Mouse (Mus musculus) forebrain, embryonic 11.5 days (tissue): ENCODE measurements around the gene Bcl7a. TPM values are rescaled to one million over a fixed set of nuclear protein-coding genes. Genes with fewer than 3 reads are reported as not detected.

Source experiments
- ATAC-seq: fragments of 200-750 bp; cut with Nextera tagmentation; replicated peaks from 2 replicates; pipeline ENCODE4 v1.8.0; 2017; ENCODE audit warnings: moderate TSS enrichment; ENCODE audit not compliant: low FRiP score
- DNase-seq: peaks from one replicate; pipeline ENCODE4 v3.0.0-alpha.2; 2017; ENCODE audit warnings: low spot score
- H3K27ac ChIP-seq: fragments of 300-500 bp; sonication (generic); 2 replicates; pipeline ENCODE4 v1.5.1; 2014; ENCODE audit warnings: low read depth, low read length
- H3K27me3 ChIP-seq: fragments of 300-500 bp; sonication (generic); 2 replicates; pipeline ENCODE4 v1.6.1; 2014; ENCODE audit warnings: mild to moderate bottlenecking, low read length, mixed read lengths; ENCODE audit not compliant: control insufficient read depth, insufficient read depth
- H3K36me3 ChIP-seq: fragments of 300-500 bp; sonication (generic); 2 replicates; pipeline ENCODE4 v1.6.1; 2014; ENCODE audit warnings: mild to moderate bottlenecking, low read length, moderate library complexity, mixed read lengths; ENCODE audit not compliant: control insufficient read depth, insufficient read depth
- H3K4me1 ChIP-seq: fragments of 300-500 bp; sonication (generic); replicated peaks from 2 replicates; pipeline ENCODE4 v1.6.1; 2014; ENCODE audit warnings: low read length, mixed read lengths; ENCODE audit not compliant: control insufficient read depth, insufficient read depth
- H3K4me2 ChIP-seq: fragments of 300-500 bp; sonication (generic); 2 replicates; pipeline ENCODE4 v1.6.1; 2014; ENCODE audit warnings: low read depth, mild to moderate bottlenecking, low read length, moderate library complexity, mixed read lengths; ENCODE audit not compliant: severe bottlenecking
- H3K4me3 ChIP-seq: fragments of 300-500 bp; sonication (generic); 2 replicates; pipeline ENCODE4 v1.5.1; 2014; ENCODE audit warnings: low read depth, low read length
- H3K9ac ChIP-seq: fragments of 300-500 bp; sonication (generic); 2 replicates; pipeline ENCODE4 v1.6.1; 2014; ENCODE audit warnings: low read length
- H3K9me3 ChIP-seq: fragments of 300-500 bp; sonication (generic); 2 replicates; pipeline ENCODE4 v1.6.1; 2016; ENCODE audit warnings: low read length, mixed read lengths; ENCODE audit not compliant: control insufficient read depth
- WGBS: fragments of 180-500 bp; shearing (Covaris S2); extraction: QIAGEN DNeasy Blood & Tissue Kit; methylation state at CpG from one replicate; pipeline ENCODE4 v1.1.7; 2014; 5-methylcytosine and 5-hydroxymethylcytosine counted together
- polyA plus RNA-seq: library from polyadenylated mRNA; unstranded; fragments of >200 nt; fragmentation: Nextera tagmentation; extraction: Ambion mirVana; gene quantifications from 2 replicates; pipeline ENCODE4 v1.2.1, GENCODE M21; 2014

Gene Bcl7a
- polyA plus RNA-seq, 1 experiment from 2014 or later: 61.7 TPM

- 1% methylated on average over 45 of the region's 51 CpGs for WGBS
- Histone ChIP-seq H3K27me3 (no peaks in the 10 kb centered on the region), H3K36me3 (no peaks in the 10 kb centered on the region), H3K4me2 (peak overlapping the region; percentile 82), H3K4me1 (peaks cover 12% of the 10 kb centered on the region; the same call in 1 of the 2 replicates), H3K9me3 (no peaks in the 10 kb centered on the region), H3K9ac (peak overlapping the region; percentile 99), H3K4me3 (peak overlapping the region; percentile 93), H3K27ac (peak overlapping the region; percentile 98)
- ATAC-seq (peak; percentile 35), DNase-seq (no peak)
Measured at GRCm38 (mm10) chr5:123344628-123344962, 961 bp downstream of the Bcl7a start.

GRCm38 (mm10) chr5:123344963-123345852 lies 1.6 kb downstream of the Bcl7a start:
- under 1% methylated on average over 87 of the region's 87 CpGs for whole genome bisulfite sequencing
- H3K36me3 ChIP-seq: no peaks in the 10 kb centered on the region
- H3K27ac ChIP-seq: peak overlapping the region; percentile 98
- DNase-seq (peak; percentile 84), ATAC-seq (peak; percentile 65)
- peak overlapping the region; percentile 93 for H3K4me3 ChIP-seq
- peak overlapping the region; percentile 99 for H3K9ac ChIP-seq
- peak overlapping the region; percentile 82 for H3K4me2 ChIP-seq
- H3K27me3 ChIP-seq: no peaks in the 10 kb centered on the region
- H3K4me1 ChIP-seq: peaks cover 12% of the 10 kb centered on the region; the same call in 1 of the 2 replicates
- H3K9me3 ChIP-seq: no peaks in the 10 kb centered on the region

GRCm38 (mm10) chr5:123345853-123346654 lies 2.4 kb downstream of the Bcl7a start:
- Histone ChIP-seq H3K36me3 (no peaks in the 10 kb centered on the region), H3K4me3 (peak overlapping the region; percentile 93), H3K27ac (peak overlapping the region; percentile 98), H3K4me2 (peak overlapping the region; percentile 82), H3K27me3 (no peaks in the 10 kb centered on the region), H3K9ac (peak overlapping the region; percentile 99), H3K4me1 (peaks cover 12% of the 10 kb centered on the region; the same call in 1 of the 2 replicates), H3K9me3 (no peaks in the 10 kb centered on the region)
- DNase-seq (peak; percentile 82), ATAC-seq (peak; percentile 25; the same call in 1 of the 2 replicates)
- 1% methylated on average over 22 of the region's 22 CpGs for WGBS

GRCm38 (mm10) chr5:123346701-123347270 lies 3.2 kb downstream of the Bcl7a start:
- H3K9ac ChIP-seq: peak overlapping the region; percentile 99
- peak overlapping the region; percentile 82 for H3K4me2 ChIP-seq
- DNase-seq (no peak), ATAC-seq (no peak)
- H3K27me3 ChIP-seq: no peaks in the 10 kb centered on the region
- no peaks in the 10 kb centered on the region for H3K36me3 ChIP-seq
- peak overlapping the region; percentile 93 for H3K4me3 ChIP-seq
- peaks cover 12% of the 10 kb centered on the region; the same call in 1 of the 2 replicates for H3K4me1 ChIP-seq
- WGBS: 72% methylated on average over 7 of the region's 7 CpGs
- no peaks in the 10 kb centered on the region for H3K9me3 ChIP-seq
- H3K27ac ChIP-seq: peak overlapping the region; percentile 98; the same call in 1 of the 2 replicates

GRCm38 (mm10) chr5:123347985-123348384 lies 4.4 kb downstream of the Bcl7a start:
- H3K36me3 ChIP-seq: no peaks in the 10 kb centered on the region
- H3K27ac ChIP-seq: no peak overlapping the region
- H3K4me2 ChIP-seq: no peak overlapping the region
- H3K4me1 ChIP-seq: peaks cover 12% of the 10 kb centered on the region; the same call in 1 of the 2 replicates
- H3K9ac ChIP-seq: no peak overlapping the region
- H3K9me3 ChIP-seq: no peaks in the 10 kb centered on the region
- no peak for DNase-seq
- 86% methylated on average over 2 of the region's 2 CpGs for WGBS
- no peaks in the 10 kb centered on the region for H3K27me3 ChIP-seq
- H3K4me3 ChIP-seq: no peak overlapping the region
- ATAC-seq: no peak

GRCm38 (mm10) chr5:123350386-123350785 lies 6.8 kb downstream of the Bcl7a start:
- ATAC-seq: no peak
- 74% methylated on average over 10 of the region's 10 CpGs for WGBS
- peak; percentile 65 for DNase-seq
- no peak overlapping the region for H3K9ac ChIP-seq
- H3K4me3 ChIP-seq: no peak overlapping the region
- no peaks in the 10 kb centered on the region for H3K36me3 ChIP-seq
- peaks cover 12% of the 10 kb centered on the region; the same call in 1 of the 2 replicates for H3K4me1 ChIP-seq
- no peak overlapping the region for H3K27ac ChIP-seq
- H3K27me3 ChIP-seq: no peaks in the 10 kb centered on the region
- no peaks in the 10 kb centered on the region for H3K9me3 ChIP-seq
- no peak overlapping the region for H3K4me2 ChIP-seq

GRCm38 (mm10) chr5:123355918-123356317 lies 12.3 kb downstream of the Bcl7a start:
- no peak overlapping the region for H3K4me2 ChIP-seq
- H3K4me1 ChIP-seq: no peaks in the 10 kb centered on the region
- H3K36me3 ChIP-seq: peaks cover 23% of the 10 kb centered on the region
- 89% methylated on average over 11 of the region's 11 CpGs for whole genome bisulfite sequencing
- H3K27me3 ChIP-seq: no peaks in the 10 kb centered on the region
- H3K4me3 ChIP-seq: no peak overlapping the region
- H3K9ac ChIP-seq: no peak overlapping the region
- no peaks in the 10 kb centered on the region for H3K9me3 ChIP-seq
- H3K27ac ChIP-seq: 0 out of 2 replicates have a peak overlapping the region, but pooled peaks have one; percentile 12
- ATAC-seq (no peak), DNase-seq (no peak)

- H3K27me3 ChIP-seq: no peaks in the 10 kb centered on the region
- H3K4me2 ChIP-seq: no peak overlapping the region
- no peak for DNase-seq
- peaks cover 23% of the 10 kb centered on the region for H3K36me3 ChIP-seq
- H3K27ac ChIP-seq: no peak overlapping the region
- H3K4me3 ChIP-seq: no peak overlapping the region
- ATAC-seq: no peak
- H3K9me3 ChIP-seq: no peaks in the 10 kb centered on the region
- 95% methylated on average over 4 of the region's 4 CpGs for WGBS
- H3K4me1 ChIP-seq: no peaks in the 10 kb centered on the region
- no peak overlapping the region for H3K9ac ChIP-seq
Measured at GRCm38 (mm10) chr5:123357253-123357652, 13.6 kb downstream of the Bcl7a start.
